Mouse (Mus musculus): ENCODE results near the gene Gsdma2. TPM values are rescaled to one million over a fixed set of nuclear protein-coding genes. Genes with fewer than 3 reads are reported as not detected.

The Gsdma2 gene
- polyA plus RNA-seq, 1 experiment, result not detected

DNA sequence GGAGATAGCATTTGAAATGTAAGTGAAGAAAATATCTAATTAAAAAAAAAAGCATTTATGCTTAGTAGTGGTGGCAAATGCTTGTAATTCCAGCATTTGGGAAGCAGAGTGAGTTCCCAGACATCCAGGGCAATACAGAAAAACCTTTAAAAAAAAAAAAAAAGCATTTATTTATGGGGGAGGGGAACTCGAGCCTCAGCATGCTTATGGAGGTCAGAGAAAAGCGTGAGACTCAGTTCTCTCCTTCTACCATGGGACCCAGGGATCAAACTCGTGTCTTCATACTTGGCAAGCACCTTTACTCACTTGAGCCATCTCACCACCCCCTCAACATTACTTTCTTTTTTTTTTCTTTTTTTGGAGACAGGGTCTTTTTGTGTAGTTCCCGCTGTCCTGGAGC is 34.6 kb downstream of the Gsdma2 start:
- Histone ChIP-seq H3K27ac (replicated peaks; ENCODE audit: low read depth, low read length) (no peak overlapping the region), H3K4me3 (ENCODE audit: insufficient read depth, low read depth, low read length) (no peak overlapping the region), H3K4me1 (ENCODE audit: control insufficient read depth, insufficient read depth, insufficient read length, low read length) (peaks cover 6% of the 10 kb centered on the region; the same call in 1 of the 2 replicates)

GRCm38 (mm10) chr11:98681786-98682745 is 35.5 kb downstream of the Gsdma2 start, which contains the start of gene Psmd3:
Gene Psmd3, plus strand, starts transcription at chr11:98682554.
- peak within 1 kb of the TSS; percentile 46 for H3K27ac ChIP-seq (replicated peaks; ENCODE audit: low read depth, low read length)
- peaks cover 6% of the 10 kb centered on the region; the same call in 1 of the 2 replicates for H3K4me1 ChIP-seq (ENCODE audit: control insufficient read depth, insufficient read depth, insufficient read length, low read length)
- peak within 1 kb of the TSS; percentile 89 for H3K4me3 ChIP-seq (ENCODE audit: insufficient read depth, low read depth, low read length)

GRCm38 (mm10) chr11:98682811-98683210 is 36.3 kb downstream of the Gsdma2 start:
- H3K4me3 ChIP-seq (ENCODE audit: insufficient read depth, low read depth, low read length), result peak overlapping the region; percentile 89
- peak overlapping the region; percentile 46 for H3K27ac ChIP-seq (replicated peaks; ENCODE audit: low read depth, low read length)
- peaks cover 6% of the 10 kb centered on the region; the same call in 1 of the 2 replicates for H3K4me1 ChIP-seq (ENCODE audit: control insufficient read depth, insufficient read depth, insufficient read length, low read length)

- Histone ChIP-seq H3K4me3 (ENCODE audit: insufficient read depth, low read depth, low read length) (no peak overlapping the region), H3K4me1 (ENCODE audit: control insufficient read depth, insufficient read depth, insufficient read length, low read length) (peaks cover 6% of the 10 kb centered on the region; the same call in 1 of the 2 replicates), H3K27ac (replicated peaks; ENCODE audit: low read depth, low read length) (no peak overlapping the region)
Observed at GRCm38 (mm10) chr11:98685642-98686041, 39.1 kb downstream of the Gsdma2 start.

- Histone ChIP-seq H3K4me3 (ENCODE audit: insufficient read depth, low read depth, low read length) (no peak overlapping the region), H3K27ac (replicated peaks; ENCODE audit: low read depth, low read length) (no peak overlapping the region)
Observed at GRCm38 (mm10) chr11:98686976-98687375, 40.4 kb downstream of the Gsdma2 start.

DNA sequence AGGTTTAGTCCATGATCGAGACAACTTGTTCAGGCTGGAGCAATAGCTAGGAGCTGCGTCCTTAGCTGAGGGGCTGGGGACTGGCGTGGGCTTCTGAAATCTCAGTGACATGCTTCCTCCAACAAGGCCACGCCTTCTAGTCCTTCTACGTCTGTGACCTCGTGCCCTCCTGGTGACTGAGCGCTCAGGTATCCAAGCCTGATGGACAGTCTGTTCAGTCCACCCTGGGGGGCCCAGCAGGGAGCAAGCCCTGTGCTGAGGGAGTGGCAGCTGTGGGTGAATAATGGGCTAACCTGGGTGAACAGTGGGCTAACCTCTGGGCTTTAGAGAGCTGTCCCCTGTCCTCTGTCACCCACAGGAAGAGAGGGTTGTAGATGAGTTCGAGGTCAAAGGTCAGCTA is 41.5 kb downstream of the Gsdma2 start:
- Histone ChIP-seq H3K27ac (replicated peaks; ENCODE audit: low read depth, low read length) (no peak overlapping the region), H3K4me3 (ENCODE audit: insufficient read depth, low read depth, low read length) (no peak overlapping the region), H3K4me1 (ENCODE audit: control insufficient read depth, insufficient read depth, insufficient read length, low read length) (peaks cover 4% of the 10 kb centered on the region; the same call in 1 of the 2 replicates)

More at GRCm38 (mm10) chr11:98686976-98687375, 40.4 kb downstream of the Gsdma2 start:
- H3K4me1 ChIP-seq (ENCODE audit: control insufficient read depth, insufficient read depth, insufficient read length, low read length), result peaks cover 4% of the 10 kb centered on the region; the same call in 1 of the 2 replicates

- Histone ChIP-seq H3K4me3 (ENCODE audit: insufficient read depth, low read depth, low read length) (no peak overlapping the region), H3K4me1 (ENCODE audit: control insufficient read depth, insufficient read depth, insufficient read length, low read length) (no peaks in the 10 kb centered on the region), H3K27ac (replicated peaks; ENCODE audit: low read depth, low read length) (no peak overlapping the region)
Observed at GRCm38 (mm10) chr11:98693201-98693600, 46.6 kb downstream of the Gsdma2 start.

DNA sequence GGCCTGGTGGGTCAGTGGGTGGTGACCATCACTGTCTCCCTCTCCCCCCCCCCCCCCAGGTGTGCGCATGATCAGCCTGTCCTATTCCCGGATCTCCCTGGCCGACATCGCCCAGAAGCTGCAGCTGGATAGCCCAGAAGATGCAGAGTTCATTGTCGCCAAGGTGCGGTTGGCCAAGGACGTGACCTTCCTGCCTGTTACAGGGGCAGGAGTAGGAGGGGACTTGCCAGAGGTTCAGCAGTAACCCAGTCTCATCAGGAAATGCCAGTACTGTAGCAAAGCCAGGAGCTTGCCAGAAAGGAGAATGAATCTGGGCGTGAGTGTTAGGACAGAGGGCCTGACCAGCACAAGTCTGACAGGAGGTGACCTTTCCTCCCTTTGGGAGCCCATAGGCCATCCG is 47.2 kb downstream of the Gsdma2 start:
- Histone ChIP-seq H3K4me3 (ENCODE audit: insufficient read depth, low read depth, low read length) (no peak overlapping the region), H3K4me1 (ENCODE audit: control insufficient read depth, insufficient read depth, insufficient read length, low read length) (no peaks in the 10 kb centered on the region), H3K27ac (replicated peaks; ENCODE audit: low read depth, low read length) (no peak overlapping the region)

DNA sequence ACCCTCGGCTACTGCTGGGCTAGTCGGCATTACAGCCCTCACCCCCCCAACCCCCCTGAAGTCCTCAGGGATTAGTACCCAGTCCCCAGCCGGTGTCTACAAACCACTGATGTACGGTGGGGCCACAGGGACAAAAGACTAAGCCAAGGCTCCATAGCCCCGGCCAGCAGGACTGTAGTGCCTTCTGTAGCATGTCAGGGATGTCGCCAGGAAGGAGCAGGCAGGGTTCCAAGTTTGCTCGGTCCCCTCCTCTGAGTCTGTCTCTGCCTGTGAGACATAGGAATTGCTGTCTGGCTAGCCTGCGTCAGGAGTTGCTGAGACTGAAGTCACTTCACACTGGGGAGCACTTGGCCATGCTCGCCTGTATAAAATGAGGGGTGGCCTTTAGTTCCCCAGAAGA is 47.7 kb downstream of the Gsdma2 start:
- Histone ChIP-seq H3K4me3 (ENCODE audit: insufficient read depth, low read depth, low read length) (no peak overlapping the region), H3K27ac (replicated peaks; ENCODE audit: low read depth, low read length) (no peak overlapping the region), H3K4me1 (ENCODE audit: control insufficient read depth, insufficient read depth, insufficient read length, low read length) (no peaks in the 10 kb centered on the region)

DNA sequence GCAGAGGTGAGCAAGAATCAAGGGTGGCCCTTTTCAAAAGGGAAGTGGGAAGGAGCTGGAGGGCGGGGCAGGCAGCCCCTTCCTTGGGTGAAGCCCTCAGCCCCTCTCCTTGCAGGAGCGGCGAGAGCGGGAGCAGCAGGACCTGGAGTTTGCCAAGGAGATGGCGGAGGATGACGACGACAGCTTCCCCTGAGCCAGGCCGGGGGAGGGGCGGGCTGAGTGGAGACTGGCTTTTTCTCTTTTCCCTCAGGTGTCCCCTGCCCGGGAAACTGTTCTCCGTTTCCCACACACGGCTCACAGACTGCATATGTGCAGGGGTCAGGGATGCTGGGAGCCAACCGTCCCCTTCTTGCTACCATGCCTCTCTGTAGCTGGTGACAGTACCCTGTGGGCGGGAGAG is 48.8 kb downstream of the Gsdma2 start:
- no peak overlapping the region for H3K27ac ChIP-seq (replicated peaks; ENCODE audit: low read depth, low read length)
- no peak overlapping the region for H3K4me3 ChIP-seq (ENCODE audit: insufficient read depth, low read depth, low read length)
- H3K4me1 ChIP-seq (ENCODE audit: control insufficient read depth, insufficient read depth, insufficient read length, low read length), result no peaks in the 10 kb centered on the region

- no peak overlapping the region for H3K27ac ChIP-seq (replicated peaks; ENCODE audit: low read depth, low read length)
- no peak overlapping the region for H3K4me3 ChIP-seq (ENCODE audit: insufficient read depth, low read depth, low read length)
- H3K4me1 ChIP-seq (ENCODE audit: control insufficient read depth, insufficient read depth, insufficient read length, low read length), result no peaks in the 10 kb centered on the region
Observed at GRCm38 (mm10) chr11:98696454-98697216, 50.1 kb downstream of the Gsdma2 start.

- Histone ChIP-seq H3K4me1 (ENCODE audit: control insufficient read depth, insufficient read depth, insufficient read length, low read length) (no peaks in the 10 kb centered on the region), H3K27ac (replicated peaks; ENCODE audit: low read depth, low read length) (no peak overlapping the region), H3K4me3 (ENCODE audit: insufficient read depth, low read depth, low read length) (no peak overlapping the region)
Observed at GRCm38 (mm10) chr11:98697225-98697624, 50.7 kb downstream of the Gsdma2 start.

- no peak overlapping the region for H3K4me3 ChIP-seq (ENCODE audit: insufficient read depth, low read depth, low read length)
- no peaks in the 10 kb centered on the region for H3K4me1 ChIP-seq (ENCODE audit: control insufficient read depth, insufficient read depth, insufficient read length, low read length)
- no peak overlapping the region for H3K27ac ChIP-seq (replicated peaks; ENCODE audit: low read depth, low read length)
Observed at GRCm38 (mm10) chr11:98698849-98699640, 52.5 kb downstream of the Gsdma2 start.

DNA sequence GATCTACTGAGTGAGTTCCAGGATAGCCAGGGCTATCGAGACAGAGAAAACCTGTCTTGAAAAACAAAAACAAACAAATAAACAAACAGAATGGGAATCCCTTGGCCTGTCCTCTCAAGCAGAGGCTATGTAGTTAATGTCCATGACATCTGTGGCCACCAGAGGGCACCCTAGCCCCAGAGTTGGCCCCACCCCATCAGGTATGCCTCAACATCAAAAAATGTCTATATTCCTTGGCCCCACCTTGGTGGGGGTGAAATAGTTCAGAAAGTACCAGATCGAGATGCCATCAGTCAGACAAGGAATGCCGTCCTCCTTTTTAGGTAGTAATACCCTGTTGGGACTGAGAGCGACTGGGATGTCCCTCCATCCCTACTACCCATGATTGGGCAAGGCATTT is 53.4 kb downstream of the Gsdma2 start:
- Histone ChIP-seq H3K4me1 (ENCODE audit: control insufficient read depth, insufficient read depth, insufficient read length, low read length) (no peaks in the 10 kb centered on the region), H3K27ac (replicated peaks; ENCODE audit: low read depth, low read length) (no peak overlapping the region), H3K4me3 (ENCODE audit: insufficient read depth, low read depth, low read length) (no peak overlapping the region)
